22 mouse cellular contexts compared by ENCODE assay signal in genomic region chr9:97672681-97673080, GRCm38 (mm10).
DNase-seq lines count a peak whose midpoint lies in the region; ATAC-seq and TF ChIP-seq lines count a peak whose summit lies in the region.
"Had no signal": no experiment of that assay in that cellular context is flagged by ENCODE, and none has a peak within 500 bp of the region (broad histone marks: within the 10 kb centered on the region; RNA-seq: fewer than 3 reads in every experiment).

No protein-coding gene starts in this region.

- H3K9me3 ChIP-seq in embryonic facial prominence, embryonic 10.5 days = no peaks in the 10 kb centered on the region
- H3K9me3 ChIP-seq in forebrain, embryonic 15.5 days = no peaks in the 10 kb centered on the region
- no peaks in the 10 kb centered on the region for H3K9me3 ChIP-seq in intestine, embryonic 16.5 days (ENCODE audit: control insufficient read depth, low read length)
- H3K9me3 ChIP-seq: heart, embryonic 12.5 days; liver, embryonic 15.5 days; midbrain, embryonic 12.5 days; neural tube, embryonic 12.5 days; stomach, embryonic 15.5 days had no signal

- TF ChIP-seq POLR2A in thymus, adult 2 months (IDR thresholded peaks at IDR 0.05; ENCODE audit: control insufficient read depth, extremely low read depth, insufficient read depth, low read length, poor library complexity) = no peak

- no peak overlapping the region for H3K4me3 ChIP-seq in left cerebral cortex, adult 2 months
- no peak overlapping the region for H3K4me3 ChIP-seq in embryonic facial prominence, embryonic 10.5 days
- H3K4me3 ChIP-seq in forebrain, embryonic 15.5 days = no peak overlapping the region
- no peak overlapping the region for H3K4me3 ChIP-seq in intestine, embryonic 16.5 days (ENCODE audit: low read length)
- H3K4me3 ChIP-seq in thymus, adult 2 months (ENCODE audit: control insufficient read depth, insufficient read depth, low read length) = no peak overlapping the region
- H3K4me3 ChIP-seq: heart, embryonic 12.5 days; liver, embryonic 15.5 days; midbrain, embryonic 12.5 days; neural tube, embryonic 12.5 days; stomach, embryonic 15.5 days had no signal

- TF ChIP-seq CTCF in left cerebral cortex, adult 2 months (IDR thresholded peaks at IDR 0.05) = no peak
- no peak for TF ChIP-seq CTCF in thymus, adult 2 months (IDR thresholded peaks at IDR 0.05; ENCODE audit: borderline replicate concordance, control insufficient read depth, extremely low read depth, insufficient read depth, low read length, poor library complexity)

- DNase-seq in left cerebral cortex, postnatal 4 days = peak; percentile 55
- no peak for DNase-seq in left cerebral cortex, adult 2 months (ENCODE audit: extremely low spot score in 1 of 2, low spot score in 2 of 2)
- DNase-seq in embryonic facial prominence, embryonic 10.5 days (ENCODE audit: low spot score) = no peak
- peak; percentile 78 for DNase-seq in retina, embryonic 14.5 days (ENCODE audit: low spot score)
- no peak for DNase-seq in adrenal gland, adult 8-10 months
- DNase-seq in thymus, adult 2 months = no peak
- DNase-seq: adrenal gland, postnatal 10 days; cerebellum, postnatal 36 days; gastrocnemius, postnatal 36 days; heart, postnatal 4 days; kidney, adult 18-20 months; kidney, postnatal 25 days; lung, postnatal 14 days; thymus, postnatal 36 days had no signal

- H3K27ac ChIP-seq in left cerebral cortex, adult 2 months = no peak overlapping the region
- H3K27ac ChIP-seq in embryonic facial prominence, embryonic 10.5 days (replicated peaks) = peak overlapping the region; percentile 40
- no peak overlapping the region for H3K27ac ChIP-seq in forebrain, embryonic 15.5 days (replicated peaks)
- no peak overlapping the region for H3K27ac ChIP-seq in intestine, embryonic 16.5 days (ENCODE audit: low read length)
- no peak overlapping the region for H3K27ac ChIP-seq in thymus, adult 2 months (ENCODE audit: control insufficient read depth, insufficient read depth, low read length)
- H3K27ac ChIP-seq: liver, embryonic 15.5 days; midbrain, embryonic 12.5 days; neural tube, embryonic 12.5 days; stomach, embryonic 15.5 days had no signal

- ATAC-seq in forebrain, embryonic 15.5 days (replicated peaks) = 0 out of 2 replicates have a peak, but pooled peaks have one; percentile 48
- ATAC-seq in intestine, embryonic 16.5 days = no peak
- ATAC-seq: CD4-positive, CD25-positive, alpha-beta regulatory T cell, adult 4 months had no signal

- no peak overlapping the region for H3K4me2 ChIP-seq in forebrain, embryonic 15.5 days (replicated peaks)
- no peak overlapping the region for H3K4me2 ChIP-seq in intestine, embryonic 16.5 days (ENCODE audit: low read depth, low read length)
- H3K4me2 ChIP-seq: heart, embryonic 12.5 days; liver, embryonic 15.5 days; midbrain, embryonic 12.5 days; neural tube, embryonic 12.5 days; stomach, embryonic 15.5 days had no signal

- H3K27me3 ChIP-seq in embryonic facial prominence, embryonic 10.5 days (replicated peaks; ENCODE audit: low read depth, poor library complexity, severe bottlenecking) = peaks cover 22% of the 10 kb centered on the region
- 0 out of 2 replicates have a peak, but pooled peaks cover 5% of the 10 kb centered on the region for H3K27me3 ChIP-seq in forebrain, embryonic 15.5 days
- no peaks in the 10 kb centered on the region for H3K27me3 ChIP-seq in intestine, embryonic 16.5 days (replicated peaks; ENCODE audit: control insufficient read depth, insufficient read depth, low read length)
- no peaks in the 10 kb centered on the region for H3K27me3 ChIP-seq in thymus, adult 2 months (ENCODE audit: control insufficient read depth, insufficient read depth, low read length)
- H3K27me3 ChIP-seq: heart, embryonic 12.5 days; liver, embryonic 15.5 days; neural tube, embryonic 12.5 days; stomach, embryonic 15.5 days had no signal

- 17% methylated on average over 5 of the region's 5 CpGs for WGBS in embryonic facial prominence, embryonic 10.5 days
- WGBS in forebrain, embryonic 15.5 days = 5% methylated on average over 5 of the region's 5 CpGs
- 74% methylated on average over 5 of the region's 5 CpGs for WGBS in intestine, embryonic 16.5 days
- 77% methylated on average over 5 of the region's 5 CpGs for WGBS in thymus, adult 2 months

- H3K36me3 ChIP-seq in embryonic facial prominence, embryonic 10.5 days (replicated peaks) = no peaks in the 10 kb centered on the region
- H3K36me3 ChIP-seq in forebrain, embryonic 15.5 days = no peaks in the 10 kb centered on the region
- H3K36me3 ChIP-seq in intestine, embryonic 16.5 days (ENCODE audit: control insufficient read depth, insufficient read depth, low read length) = no peaks in the 10 kb centered on the region
- no peaks in the 10 kb centered on the region for H3K36me3 ChIP-seq in thymus, adult 2 months (ENCODE audit: control insufficient read depth, insufficient read depth, low read length)
- H3K36me3 ChIP-seq: heart, embryonic 12.5 days; liver, embryonic 15.5 days; midbrain, embryonic 12.5 days; neural tube, embryonic 12.5 days; stomach, embryonic 15.5 days had no signal

- H3K4me1 ChIP-seq in embryonic facial prominence, embryonic 10.5 days = peaks cover 32% of the 10 kb centered on the region
- no peaks in the 10 kb centered on the region for H3K4me1 ChIP-seq in forebrain, embryonic 15.5 days
- no peaks in the 10 kb centered on the region for H3K4me1 ChIP-seq in intestine, embryonic 16.5 days (ENCODE audit: control insufficient read depth, insufficient read depth, low read length)
- no peaks in the 10 kb centered on the region for H3K4me1 ChIP-seq in thymus, adult 2 months (replicated peaks; ENCODE audit: control insufficient read depth, insufficient read depth, low read length)
- H3K4me1 ChIP-seq: heart, embryonic 12.5 days; liver, embryonic 15.5 days; neural tube, embryonic 12.5 days; stomach, embryonic 15.5 days had no signal

- H3K9ac ChIP-seq in forebrain, embryonic 15.5 days (replicated peaks) = no peak overlapping the region
- H3K9ac ChIP-seq in intestine, embryonic 16.5 days (ENCODE audit: low read depth, low read length) = no peak overlapping the region
- H3K9ac ChIP-seq: heart, embryonic 12.5 days; liver, embryonic 15.5 days; midbrain, embryonic 12.5 days; neural tube, embryonic 12.5 days; stomach, embryonic 15.5 days had no signal

- intact Hi-C loops in left cerebral cortex, postnatal 4 days (cut with DNase I) = no loop called here
- intact Hi-C loops in left cerebral cortex, adult 2 months (cut with DNase I) = no loop called here

Comparison
In these comparisons a context has a peak if more than half of its experiments do, and no peak if none do; other contexts are left out.
1. DNase-seq: peak in left cerebral cortex, postnatal 4 days (single experiment) and retina, embryonic 14.5 days (single experiment); none in left cerebral cortex, adult 2 months (0 of 2), embryonic facial prominence, embryonic 10.5 days (single experiment), adrenal gland, adult 8-10 months (single experiment) and thymus, adult 2 months (single experiment).